7 mouse cellular contexts compared by ENCODE assay signal in genomic region chr5:144015312-144015650, GRCm38 (mm10). TPM values are rescaled to one million over a fixed set of nuclear protein-coding genes. Genes with fewer than 3 reads are reported as not detected.
DNase-seq lines count a peak whose midpoint lies in the region; ATAC-seq and TF ChIP-seq lines count a peak whose summit lies in the region.

No protein-coding gene starts in this region.

- H3K4me2 ChIP-seq in forebrain, embryonic 15.5 days (replicated peaks), result peak overlapping the region; percentile 52
- peak overlapping the region; percentile 78 for H3K4me2 ChIP-seq in liver, embryonic 14.5 days (ENCODE audit: low read depth)

- no peaks in the 10 kb centered on the region for H3K9me3 ChIP-seq in forebrain, embryonic 15.5 days
- H3K9me3 ChIP-seq in liver, embryonic 14.5 days (ENCODE audit: control insufficient read depth, low read length), result no peaks in the 10 kb centered on the region

- H3K27ac ChIP-seq in testis, adult 2 months (ENCODE audit: control insufficient read depth, insufficient read depth, low read depth, low read length), result no peak overlapping the region
- no peak overlapping the region for H3K27ac ChIP-seq in forebrain, embryonic 15.5 days (replicated peaks)
- H3K27ac ChIP-seq in liver, embryonic 14.5 days, result peak overlapping the region; percentile 84; the same call in 1 of the 2 replicates
- no peak overlapping the region for H3K27ac ChIP-seq in left cerebral cortex, adult 2 months

- no peak for TF ChIP-seq EP300 in liver, embryonic 14.5 days (IDR thresholded peaks at IDR 0.05; ENCODE audit: low read depth)

- H3K9ac ChIP-seq in forebrain, embryonic 15.5 days (replicated peaks), result no peak overlapping the region
- H3K9ac ChIP-seq in liver, embryonic 14.5 days (replicated peaks), result no peak overlapping the region; the same call in 1 of the 2 replicates

- H3K4me3 ChIP-seq in testis, adult 2 months (ENCODE audit: control insufficient read depth, low read depth, low read length), result peak overlapping the region; percentile 87
- peak overlapping the region; percentile 99 for H3K4me3 ChIP-seq in forebrain, embryonic 15.5 days
- peak overlapping the region; percentile 93 to 99; a peak in 3 of 4 replicates for H3K4me3 ChIP-seq in liver, embryonic 14.5 days (ENCODE audit: insufficient read depth in 1 of 2, low read depth in 2 of 2, low read length in 2 of 2)
- H3K4me3 ChIP-seq in left cerebral cortex, adult 2 months, result no peak overlapping the region; the same call in 1 of the 2 replicates

- no peak for DNase-seq in testis, postnatal 10 days (ENCODE audit: low spot score)
- no peak for DNase-seq in liver, embryonic 14.5 days (ENCODE audit: low read depth in 3 of 3, low spot score in 3 of 3)
- DNase-seq in thymus, postnatal 14 days, result no peak
- no peak for DNase-seq in left cerebral cortex, adult 2 months (ENCODE audit: extremely low spot score in 1 of 2, low spot score in 2 of 2)
- no peak for DNase-seq in thymus, postnatal 25 days

- no peak for TF ChIP-seq CTCF in testis, adult 2 months (IDR thresholded peaks at IDR 0.05; ENCODE audit: control insufficient read depth, insufficient read depth, insufficient replicate concordance, low read depth, low read length)
- no peak for TF ChIP-seq CTCF in liver, embryonic 14.5 days (IDR thresholded peaks at IDR 0.05; ENCODE audit: low read depth)
- no peak for TF ChIP-seq CTCF in left cerebral cortex, adult 2 months (IDR thresholded peaks at IDR 0.05)

- intact Hi-C loops in left cerebral cortex, adult 2 months (cut with DNase I), result no loop called here

- peaks cover 3% of the 10 kb centered on the region; the same call in 1 of the 2 replicates for H3K4me1 ChIP-seq in testis, adult 2 months (ENCODE audit: control insufficient read depth, insufficient read depth, low read length)
- peaks cover 9% of the 10 kb centered on the region for H3K4me1 ChIP-seq in forebrain, embryonic 15.5 days
- H3K4me1 ChIP-seq in liver, embryonic 14.5 days (replicated peaks; ENCODE audit: control insufficient read depth in 2 of 2, insufficient read depth in 2 of 2, low read length in 1 of 2), result peaks cover 9 to 14% of the 10 kb centered on the region in 2 experiments

- no peaks in the 10 kb centered on the region for H3K27me3 ChIP-seq in testis, adult 2 months (ENCODE audit: control insufficient read depth, insufficient read depth, low read length)
- H3K27me3 ChIP-seq in forebrain, embryonic 15.5 days, result no peaks in the 10 kb centered on the region; the same call in 1 of the 2 replicates
- H3K27me3 ChIP-seq in liver, embryonic 14.5 days (ENCODE audit: control insufficient read depth, insufficient read depth, low read length), result no peaks in the 10 kb centered on the region

- WGBS in forebrain, embryonic 15.5 days, result 92% methylated on average over 3 of the region's 3 CpGs
- WGBS in liver, embryonic 14.5 days (ENCODE audit: insufficient replicate concordance), result 45% methylated on average over 3 of the region's 3 CpGs

- no peak for TF ChIP-seq POLR2A in testis, adult 2 months (IDR thresholded peaks at IDR 0.05; ENCODE audit: control insufficient read depth, low read depth, low read length)

- peak; percentile 41; the same call in 1 of the 2 replicates for ATAC-seq in forebrain, embryonic 15.5 days (replicated peaks)
- no peak for ATAC-seq in liver, embryonic 14.5 days (ENCODE audit: insufficient read depth)

- peaks cover 2% of the 10 kb centered on the region; the same call in 1 of the 2 replicates for H3K36me3 ChIP-seq in testis, adult 2 months (ENCODE audit: control insufficient read depth, insufficient read depth, low read length)
- peaks cover 23% of the 10 kb centered on the region for H3K36me3 ChIP-seq in forebrain, embryonic 15.5 days
- peaks cover 17% of the 10 kb centered on the region for H3K36me3 ChIP-seq in liver, embryonic 14.5 days (replicated peaks; ENCODE audit: control insufficient read depth, insufficient read depth, low read depth)

RNA-seq across cellular contexts. Expression of gene Ccz1, which starts 0.6 kb away (rescaled TPM):
- polyA plus RNA-seq in testis, adult 2 months (2012; rRNA removed), result 25.7 and 31.1 TPM in 2 replicates
- 90.9 and 94.3 TPM in 2 replicates for polyA plus RNA-seq in forebrain, embryonic 15.5 days (2015; fragmentation: Nextera tagmentation; extraction: Ambion mirVana)
- polyA plus RNA-seq in liver, embryonic 14.5 days (2012; rRNA removed), result 12.8 and 21.9 TPM in 2 replicates
- polyA plus RNA-seq in liver, embryonic 14.5 days (2014; fragmentation: Nextera tagmentation; extraction: Ambion mirVana), result 46.8 and 47.1 TPM in 2 replicates
- total RNA-seq in left cerebral cortex, adult 2 months (2021), result 10 to 100 TPM; 40.9 to 43.0 TPM

RNA-seq across cellular contexts. Expression of gene Ocm, which starts 11.2 kb away (rescaled TPM):
- not detected in 2 replicates for polyA plus RNA-seq in testis, adult 2 months (2012; rRNA removed)
- not detected in 2 replicates for polyA plus RNA-seq in forebrain, embryonic 15.5 days (2015; fragmentation: Nextera tagmentation; extraction: Ambion mirVana)
- not detected in 2 replicates for polyA plus RNA-seq in liver, embryonic 14.5 days (2012; rRNA removed)
- polyA plus RNA-seq in liver, embryonic 14.5 days (2014; fragmentation: Nextera tagmentation; extraction: Ambion mirVana), result not detected in 2 replicates
- total RNA-seq in left cerebral cortex, adult 2 months (2021), result 1 to 10 TPM; 1.1 to 2.2 TPM
